Mouse (Mus musculus): Measurements from ENCODE around the gene Hist1h2af. TPM values are rescaled to one million over a fixed set of nuclear protein-coding genes. Genes with fewer than 3 reads are reported as not detected.

Gene Hist1h2af
- polyA plus RNA-seq (2014; fragmentation: Illumina TruSeq; extraction: RNeasy Lipid Tissue Mini Kit (QIAGEN cat#74804); ENCODE audit: insufficient read depth, low read depth, low replicate concordance) = not detected

GRCm38 (mm10) chr13:23533560-23534367 lies at the start of gene Hist1h2af:
Hist1h2af (plus strand) TSS chr13:23533906.

GRCm38 (mm10) chr13:23488400-23489322 lies 45.0 kb upstream of the Hist1h2af start, which contains the start of gene Btn2a2:
Btn2a2 (minus strand) TSS chr13:23488857.

DNA sequence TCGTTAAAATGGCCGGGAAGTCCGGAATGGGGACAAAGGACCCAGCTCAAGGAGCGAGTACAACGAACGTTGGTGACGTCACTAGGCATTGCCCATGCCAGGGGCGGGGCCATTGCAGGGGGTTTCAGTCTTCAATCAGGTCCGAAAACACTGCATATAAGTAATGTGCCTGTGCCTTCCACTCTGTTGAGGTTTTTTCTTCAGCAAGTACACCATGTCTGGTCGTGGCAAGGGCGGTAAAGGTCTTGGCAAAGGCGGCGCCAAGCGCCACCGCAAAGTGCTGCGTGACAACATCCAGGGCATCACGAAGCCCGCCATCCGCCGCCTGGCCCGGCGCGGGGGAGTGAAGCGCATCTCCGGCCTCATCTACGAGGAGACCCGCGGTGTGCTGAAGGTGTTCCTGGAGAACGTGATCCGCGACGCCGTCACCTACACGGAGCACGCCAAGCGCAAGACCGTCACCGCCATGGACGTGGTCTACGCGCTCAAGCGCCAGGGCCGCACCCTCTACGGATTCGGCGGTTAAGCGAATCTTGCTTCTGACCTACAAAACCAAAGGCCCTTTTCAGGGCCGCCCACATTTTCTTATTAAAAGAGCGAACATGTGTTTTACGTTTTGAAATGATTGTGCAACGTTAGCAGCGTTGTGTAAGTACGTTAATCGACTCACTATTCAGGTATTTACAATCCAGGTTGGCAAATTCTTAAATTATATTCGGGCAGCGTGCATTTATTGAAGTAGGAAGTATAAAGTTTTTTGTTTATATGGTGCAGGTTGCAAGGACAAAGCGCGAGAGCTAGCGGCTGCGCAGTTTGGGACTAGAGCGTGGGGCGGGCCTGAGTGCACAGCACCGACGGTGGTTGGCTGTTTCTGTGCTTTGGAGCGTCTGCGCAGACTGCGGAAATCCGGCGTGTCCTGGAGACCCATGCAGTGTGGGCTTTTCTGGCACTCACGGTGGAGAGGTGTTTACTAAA lies 2.5 kb upstream of the Hist1h2af start, which contains the start of gene Hist1h4h:
Gene Hist1h4h, plus strand, starts transcription at position 150 of the 975 bp plus-strand sequence.

GRCm38 (mm10) chr13:23535137-23536075 lies 1.7 kb downstream of the Hist1h2af start, which contains the start of gene Hist1h3g:
Hist1h3g (plus strand) TSS chr13:23535422.

GRCm38 (mm10) chr13:23542999-23543607 lies 9.4 kb downstream of the Hist1h2af start, which contains the start of gene Hist1h2bh:
Hist1h2bh (minus strand) TSS chr13:23543392.

DNA sequence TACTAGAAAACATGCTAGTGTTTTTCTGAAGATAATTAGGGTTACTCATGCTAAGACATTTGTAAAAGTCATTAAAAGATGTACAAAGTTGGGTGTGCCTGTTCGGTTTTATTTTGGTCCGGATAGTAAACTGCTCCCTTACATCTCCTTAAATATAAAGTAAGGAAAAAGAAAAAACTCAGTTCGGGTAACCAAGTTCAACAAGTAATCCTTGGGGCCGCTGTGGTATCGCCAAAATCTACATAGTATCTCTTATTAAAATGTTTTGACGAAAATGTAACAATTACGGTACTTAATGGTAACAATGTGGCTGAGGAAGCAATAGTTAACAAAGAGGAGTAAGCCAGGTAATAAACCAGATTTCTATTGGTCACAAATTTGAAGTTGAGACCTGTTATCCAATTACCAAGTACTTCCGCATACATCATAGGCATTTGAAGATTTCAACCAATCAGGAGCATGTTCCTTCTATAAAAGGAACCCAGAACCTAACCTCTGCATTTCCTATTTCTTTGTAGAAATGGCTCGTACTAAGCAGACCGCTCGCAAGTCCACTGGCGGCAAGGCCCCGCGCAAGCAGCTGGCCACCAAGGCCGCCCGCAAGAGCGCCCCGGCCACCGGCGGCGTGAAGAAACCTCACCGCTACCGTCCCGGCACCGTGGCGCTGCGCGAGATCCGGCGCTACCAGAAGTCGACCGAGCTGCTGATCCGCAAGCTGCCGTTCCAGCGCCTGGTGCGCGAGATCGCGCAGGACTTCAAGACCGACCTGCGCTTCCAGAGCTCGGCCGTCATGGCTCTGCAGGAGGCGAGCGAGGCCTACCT lies 10.5 kb downstream of the Hist1h2af start, which contains the start of gene Hist1h3f:
Gene Hist1h3f, plus strand, starts transcription at position 88 of the 822 bp plus-strand sequence.

GRCm38 (mm10) chr13:23551146-23551834 lies 17.6 kb downstream of the Hist1h2af start, which contains the start of gene Hist1h4f:
Hist1h4f (minus strand) TSS chr13:23551648.

DNA sequence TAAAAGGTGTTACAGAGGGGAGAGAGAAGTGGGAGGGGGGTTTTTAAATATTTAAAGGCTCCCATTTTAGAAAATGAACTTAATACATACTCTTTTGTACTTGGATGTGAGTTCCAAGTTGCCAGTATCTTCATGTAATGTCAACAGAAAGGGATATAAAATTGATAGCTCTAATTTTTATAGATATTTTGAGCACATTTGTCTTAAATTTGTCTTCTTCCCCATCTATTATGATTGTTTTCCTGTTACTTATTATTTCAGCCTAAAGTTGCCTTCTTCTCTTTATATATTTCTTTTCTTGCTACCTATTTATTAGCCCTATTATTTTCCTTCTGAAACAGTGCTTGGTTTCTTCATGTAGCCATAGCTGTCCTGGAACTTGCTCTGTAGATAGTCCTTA lies 19.3 kb downstream of the Hist1h2af start, which contains the start of gene Hist1h1d:
Gene Hist1h1d, plus strand, starts transcription at position 301 of the 400 bp plus-strand sequence.

GRCm38 (mm10) chr13:23561883-23562659 lies 28.4 kb downstream of the Hist1h2af start, which contains the start of gene Hist1h3e:
Hist1h3e (minus strand) TSS chr13:23562369.

GRCm38 (mm10) chr13:23571022-23571503 lies 37.4 kb downstream of the Hist1h2af start, which contains the start of the genes Hist1h2ae and Hist1h2bg:
Hist1h2ae (minus strand) TSS chr13:23571220.
Hist1h2bg (plus strand) TSS chr13:23571396.

DNA sequence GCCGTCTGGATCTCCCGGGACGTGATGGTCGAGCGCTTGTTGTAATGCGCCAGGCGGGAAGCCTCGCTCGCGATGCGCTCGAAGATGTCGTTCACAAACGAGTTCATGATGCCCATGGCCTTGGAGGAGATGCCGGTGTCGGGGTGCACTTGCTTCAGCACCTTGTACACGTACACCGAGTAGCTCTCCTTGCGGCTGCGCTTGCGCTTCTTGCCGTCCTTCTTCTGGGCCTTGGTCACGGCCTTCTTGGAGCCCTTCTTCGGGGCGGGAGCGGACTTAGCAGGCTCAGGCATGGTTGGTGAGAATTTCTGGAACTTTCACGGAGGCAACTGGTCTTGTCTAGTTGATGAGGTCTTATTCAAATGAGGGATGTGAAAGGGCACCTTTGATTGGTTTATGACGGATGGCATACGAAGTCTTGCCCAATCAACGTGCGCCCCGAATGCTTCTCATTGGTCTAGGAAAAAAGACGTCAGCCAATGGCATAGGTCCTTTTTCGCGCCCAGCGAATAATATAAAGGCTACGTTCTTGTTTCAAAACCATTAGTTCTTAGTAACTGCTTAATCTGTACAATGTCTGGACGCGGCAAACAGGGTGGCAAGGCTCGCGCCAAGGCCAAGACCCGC lies 40.3 kb downstream of the Hist1h2af start, which contains the start of the genes Hist1h2bf and Hist1h2ad:
Gene Hist1h2bf, minus strand, starts transcription at position 299 of the 627 bp plus-strand sequence.
Gene Hist1h2ad, plus strand, starts transcription at position 484 of the 627 bp plus-strand sequence.

GRCm38 (mm10) chr13:23575271-23575851 lies 41.7 kb downstream of the Hist1h2af start, which contains the start of gene Hist1h3d:
Hist1h3d (plus strand) TSS chr13:23575763.

GRCm38 (mm10) chr13:23581408-23582218 lies 47.9 kb downstream of the Hist1h2af start, which contains the start of gene Hist1h4d:
Hist1h4d (plus strand) TSS chr13:23581598.

